Mouse (Mus musculus) liver, postnatal 0 days (tissue): ENCODE measurements at regions not wholly inside any gene's neighbourhood (a gene's known extent, or its start where the extent isn't known, plus 50 kb on each side); places are given as distances from the start of the nearest gene placed in this dataset.

Experiments
- CTCF ChIP-seq: sonication (generic); IDR thresholded peaks from 2 replicates; pipeline ENCODE4 v1.5.1; 2016; ENCODE audit warnings: antibody characterized with exemption, low read depth
- EP300 ChIP-seq: IDR thresholded peaks from 2 replicates; pipeline ENCODE4 v1.6.1; 2016; ENCODE audit warnings: antibody characterized with exemption, low read depth, mild to moderate bottlenecking

GRCm38 (mm10) chr11:26724963-26725721 lies 131.3 kb upstream of the Vrk2 start:
- TF ChIP-seq CTCF (no peak), EP300 (no peak)
